Mouse (Mus musculus): Measurements from ENCODE around the gene Gan. TPM values are rescaled to one million over a fixed set of nuclear protein-coding genes. Genes with fewer than 3 reads are reported as not detected.

The Gan gene
- polyA plus RNA-seq, 1 experiment from 2014 or later = 1.2 TPM

DNA sequence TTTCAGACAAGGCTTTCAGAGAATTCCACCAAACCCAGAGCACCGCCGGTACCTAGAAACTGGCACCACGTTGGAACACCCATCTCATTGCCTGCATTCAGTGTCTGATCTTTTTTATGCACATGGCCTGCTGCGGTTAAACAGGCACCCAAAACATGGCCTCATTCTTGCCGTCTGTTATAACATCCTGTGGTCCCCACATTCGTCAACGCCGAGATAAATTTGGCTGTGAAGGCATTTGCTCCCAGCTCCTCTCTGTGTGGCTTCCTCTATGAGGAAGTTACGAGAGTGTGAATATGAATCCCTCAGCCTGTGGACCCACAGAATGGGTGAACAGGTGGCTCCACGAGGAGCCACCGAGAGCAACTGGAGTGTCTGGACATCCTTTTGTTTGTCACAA lies 90.4 kb downstream of the Gan start:
- TF ChIP-seq CTCF (IDR thresholded peaks at IDR 0.05; ENCODE audit: low read depth) = no peak
- 78% methylated on average over 11 of the region's 11 CpGs for WGBS
- Histone ChIP-seq H3K27me3 (ENCODE audit: insufficient read depth, low read length) (no peaks in the 10 kb centered on the region), H3K27ac (no peak overlapping the region), H3K4me2 (ENCODE audit: low read length) (no peak overlapping the region), H3K4me3 (replicated peaks; ENCODE audit: low read depth, low read length) (no peak overlapping the region), H3K9ac (ENCODE audit: low read depth, low read length) (no peak overlapping the region), H3K36me3 (ENCODE audit: insufficient read depth, low read length) (no peaks in the 10 kb centered on the region), H3K9me3 (replicated peaks; ENCODE audit: low read length) (no peaks in the 10 kb centered on the region), H3K4me1 (replicated peaks; ENCODE audit: insufficient read depth, low read length) (no peaks in the 10 kb centered on the region)
- DNase-seq (ENCODE audit: low spot score) (no peak), ATAC-seq (replicated peaks; ENCODE audit: low FRiP score, low read depth) (no peak)

- Histone ChIP-seq H3K9me3 (replicated peaks; ENCODE audit: low read length) (no peaks in the 10 kb centered on the region), H3K27me3 (ENCODE audit: insufficient read depth, low read length) (no peaks in the 10 kb centered on the region), H3K36me3 (ENCODE audit: insufficient read depth, low read length) (no peaks in the 10 kb centered on the region), H3K4me1 (replicated peaks; ENCODE audit: insufficient read depth, low read length) (no peaks in the 10 kb centered on the region), H3K4me3 (replicated peaks; ENCODE audit: low read depth, low read length) (no peak overlapping the region), H3K27ac (no peak overlapping the region), H3K4me2 (ENCODE audit: low read length) (no peak overlapping the region), H3K9ac (ENCODE audit: low read depth, low read length) (no peak overlapping the region)
- TF ChIP-seq CTCF (IDR thresholded peaks at IDR 0.05; ENCODE audit: low read depth) = no peak
- ATAC-seq (replicated peaks; ENCODE audit: low FRiP score, low read depth) (no peak), DNase-seq (ENCODE audit: low spot score) (no peak)
- 57% methylated on average over 7 of the region's 7 CpGs for WGBS
Observed at GRCm38 (mm10) chr8:117251086-117251681, 93.2 kb downstream of the Gan start.

DNA sequence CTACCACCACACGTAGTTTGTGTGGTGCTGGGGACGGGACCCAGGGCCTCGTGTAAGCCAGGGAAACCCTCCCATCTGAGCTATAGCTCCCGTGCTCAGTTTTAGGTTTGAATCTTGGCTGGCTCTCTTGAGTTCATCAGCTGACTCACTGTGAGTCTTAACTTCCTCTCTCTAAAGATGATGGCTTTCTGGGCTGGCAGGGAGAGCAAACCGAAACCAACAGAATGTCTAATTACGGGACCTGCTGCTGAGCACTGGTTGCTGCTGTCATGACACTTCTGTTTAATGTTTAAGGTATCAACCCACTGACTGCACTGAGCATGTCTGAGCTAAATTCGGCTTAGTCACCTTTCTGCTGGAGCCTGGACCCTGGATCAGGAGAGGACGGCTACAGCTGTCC lies 94.7 kb downstream of the Gan start:
- 95% methylated on average over 8 of the region's 8 CpGs for WGBS
- H3K36me3 ChIP-seq (ENCODE audit: insufficient read depth, low read length) = no peaks in the 10 kb centered on the region
- H3K4me3 ChIP-seq (replicated peaks; ENCODE audit: low read depth, low read length) = no peak overlapping the region
- H3K4me1 ChIP-seq (replicated peaks; ENCODE audit: insufficient read depth, low read length) = no peaks in the 10 kb centered on the region
- H3K9me3 ChIP-seq (replicated peaks; ENCODE audit: low read length) = no peaks in the 10 kb centered on the region
- no peak overlapping the region for H3K27ac ChIP-seq
- DNase-seq (ENCODE audit: low spot score) = no peak
- no peak for TF ChIP-seq CTCF (IDR thresholded peaks at IDR 0.05; ENCODE audit: low read depth)
- no peak for ATAC-seq (replicated peaks; ENCODE audit: low FRiP score, low read depth)
- H3K27me3 ChIP-seq (ENCODE audit: insufficient read depth, low read length) = no peaks in the 10 kb centered on the region
- no peak overlapping the region for H3K9ac ChIP-seq (ENCODE audit: low read depth, low read length)
- no peak overlapping the region for H3K4me2 ChIP-seq (ENCODE audit: low read length)

GRCm38 (mm10) chr8:117253390-117254269 lies 95.7 kb downstream of the Gan start:
- Histone ChIP-seq H3K9ac (ENCODE audit: low read depth, low read length) (no peak overlapping the region), H3K9me3 (replicated peaks; ENCODE audit: low read length) (no peaks in the 10 kb centered on the region), H3K4me1 (replicated peaks; ENCODE audit: insufficient read depth, low read length) (0 out of 2 replicates have a peak, but pooled peaks cover 6% of the 10 kb centered on the region), H3K4me3 (replicated peaks; ENCODE audit: low read depth, low read length) (no peak overlapping the region), H3K4me2 (ENCODE audit: low read length) (no peak overlapping the region), H3K27ac (no peak overlapping the region), H3K36me3 (ENCODE audit: insufficient read depth, low read length) (no peaks in the 10 kb centered on the region), H3K27me3 (ENCODE audit: insufficient read depth, low read length) (no peaks in the 10 kb centered on the region)
- peak; percentile 42 for TF ChIP-seq CTCF (IDR thresholded peaks at IDR 0.05; ENCODE audit: low read depth)
- ATAC-seq (replicated peaks; ENCODE audit: low FRiP score, low read depth) (no peak), DNase-seq (ENCODE audit: low spot score) (no peak)
- 92% methylated on average over 17 of the region's 17 CpGs for WGBS

DNA sequence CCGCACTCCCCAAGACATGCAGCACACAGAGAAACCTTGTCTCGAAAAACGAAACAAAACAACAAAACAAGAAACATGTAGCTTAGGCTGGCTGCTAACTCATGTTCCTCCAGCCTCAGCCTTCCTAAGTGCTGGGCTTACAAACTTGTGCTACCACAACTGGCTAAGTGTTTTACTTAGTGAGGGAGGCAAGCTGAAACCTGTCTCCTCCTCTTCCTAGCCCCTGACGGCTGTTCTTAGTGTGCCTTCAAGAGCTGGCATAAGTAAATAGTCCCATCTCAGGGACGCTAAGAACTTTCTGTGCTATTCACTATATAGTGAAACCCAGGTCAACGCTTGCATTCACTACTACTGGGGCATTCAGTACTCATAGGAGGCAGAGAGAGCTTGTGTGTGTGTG lies 96.6 kb downstream of the Gan start:
- DNase-seq (ENCODE audit: low spot score) (no peak), ATAC-seq (replicated peaks; ENCODE audit: low FRiP score, low read depth) (no peak)
- H3K27ac ChIP-seq = no peak overlapping the region
- no peaks in the 10 kb centered on the region for H3K27me3 ChIP-seq (ENCODE audit: insufficient read depth, low read length)
- H3K9me3 ChIP-seq (replicated peaks; ENCODE audit: low read length) = no peaks in the 10 kb centered on the region
- 84% methylated on average over 6 of the region's 6 CpGs for WGBS
- H3K4me1 ChIP-seq (replicated peaks; ENCODE audit: insufficient read depth, low read length) = peaks cover 14% of the 10 kb centered on the region
- no peaks in the 10 kb centered on the region for H3K36me3 ChIP-seq (ENCODE audit: insufficient read depth, low read length)
- no peak overlapping the region for H3K4me3 ChIP-seq (replicated peaks; ENCODE audit: low read depth, low read length)
- no peak for TF ChIP-seq CTCF (IDR thresholded peaks at IDR 0.05; ENCODE audit: low read depth)
- H3K9ac ChIP-seq (ENCODE audit: low read depth, low read length) = no peak overlapping the region
- H3K4me2 ChIP-seq (ENCODE audit: low read length) = no peak overlapping the region

- 1% methylated on average over 57 of the region's 92 CpGs for WGBS
Observed at GRCm38 (mm10) chr8:117256292-117256938, 98.5 kb downstream of the Gan start.

More at GRCm38 (mm10) chr8:117256292-117256938, 98.5 kb downstream of the Gan start:
- H3K27ac ChIP-seq = peak overlapping the region; percentile 82
- DNase-seq (ENCODE audit: low spot score) (peak; percentile 95), ATAC-seq (replicated peaks; ENCODE audit: low FRiP score, low read depth) (peak; percentile 85)
- peak overlapping the region; percentile 96 for H3K9ac ChIP-seq (ENCODE audit: low read depth, low read length)
- no peak for TF ChIP-seq CTCF (IDR thresholded peaks at IDR 0.05; ENCODE audit: low read depth)
- peak overlapping the region; percentile 86 for H3K4me3 ChIP-seq (replicated peaks; ENCODE audit: low read depth, low read length)
- H3K4me2 ChIP-seq (ENCODE audit: low read length) = peak overlapping the region; percentile 88
- no peaks in the 10 kb centered on the region for H3K27me3 ChIP-seq (ENCODE audit: insufficient read depth, low read length)
- peaks cover 32% of the 10 kb centered on the region for H3K4me1 ChIP-seq (replicated peaks; ENCODE audit: insufficient read depth, low read length)
- no peaks in the 10 kb centered on the region for H3K9me3 ChIP-seq (replicated peaks; ENCODE audit: low read length)
- H3K36me3 ChIP-seq (ENCODE audit: insufficient read depth, low read length) = no peaks in the 10 kb centered on the region

All from kidney, postnatal 0 days (tissue).